Mouse (Mus musculus) lung, embryonic 15.5 days (tissue): ENCODE measurements around the gene Cask. TPM values are rescaled to one million over a fixed set of nuclear protein-coding genes. Genes with fewer than 3 reads are reported as not detected.

Experiments
- ATAC-seq: fragments of 200-750 bp; cut with Nextera tagmentation; 2 replicates; pipeline ENCODE4 v1.8.0; 2017; ENCODE audit warnings: moderate number of reproducible peaks, borderline replicate concordance; ENCODE audit not compliant: low FRiP score, low TSS enrichment; ENCODE audit errors: extremely low read depth
- H3K27ac ChIP-seq: fragments of 300-500 bp; sonication (generic); 2 replicates; pipeline ENCODE4 v1.5.1; 2015; ENCODE audit warnings: moderate library complexity, mild to moderate bottlenecking, inconsistent platforms
- H3K27me3 ChIP-seq: fragments of 300-500 bp; sonication (generic); 2 replicates; pipeline ENCODE4 v1.6.1; 2015; ENCODE audit warnings: inconsistent platforms
- H3K36me3 ChIP-seq: fragments of 300-500 bp; sonication (generic); 2 replicates; pipeline ENCODE4 v1.6.1; 2015; ENCODE audit warnings: inconsistent platforms
- H3K4me1 ChIP-seq: fragments of 300-500 bp; sonication (generic); 2 replicates; pipeline ENCODE4 v1.6.1; 2015; ENCODE audit warnings: inconsistent platforms
- H3K4me2 ChIP-seq: fragments of 300-500 bp; sonication (generic); 2 replicates; pipeline ENCODE4 v1.6.1; 2015; ENCODE audit warnings: inconsistent platforms, mild to moderate bottlenecking, moderate library complexity
- H3K4me3 ChIP-seq: fragments of 300-500 bp; sonication (generic); 2 replicates; pipeline ENCODE4 v1.5.1; 2015; ENCODE audit warnings: mild to moderate bottlenecking, inconsistent platforms
- H3K9ac ChIP-seq: fragments of 300-500 bp; sonication (generic); 2 replicates; pipeline ENCODE4 v1.6.1; 2015; ENCODE audit warnings: inconsistent platforms
- H3K9me3 ChIP-seq: fragments of 300-500 bp; sonication (generic); 2 replicates; pipeline ENCODE4 v1.6.1; 2016; ENCODE audit warnings: inconsistent platforms
- WGBS: fragments of 180-500 bp; shearing (Covaris S2); methylation state at CpG from one replicate; pipeline ENCODE4 v1.1.7; 2015; 5-methylcytosine and 5-hydroxymethylcytosine counted together
- polyA plus RNA-seq: library from polyadenylated mRNA; unstranded; fragments of >200 nt; fragmentation: Nextera tagmentation; extraction: Ambion mirVana; gene quantifications from 2 replicates; pipeline ENCODE4 v1.2.1, GENCODE M21; 2015

Cask gene
- polyA plus RNA-seq, 1 experiment from 2014 or later = 11.6 TPM

GRCm38 (mm10) chrX:13504389-13504788 is 346.8 kb downstream of the Cask start:
- H3K27ac ChIP-seq = no peak overlapping the region
- no peaks in the 10 kb centered on the region for H3K36me3 ChIP-seq
- H3K4me1 ChIP-seq = no peaks in the 10 kb centered on the region
- no peaks in the 10 kb centered on the region; the same call in 1 of the 2 replicates for H3K27me3 ChIP-seq
- no peak overlapping the region for H3K4me2 ChIP-seq
- H3K9ac ChIP-seq = no peak overlapping the region
- H3K4me3 ChIP-seq = no peak overlapping the region
- no peaks in the 10 kb centered on the region for H3K9me3 ChIP-seq
- no peak for ATAC-seq
- 86% methylated on average over 7 of the region's 7 CpGs for WGBS

- no peaks in the 10 kb centered on the region for H3K36me3 ChIP-seq
- no peak overlapping the region for H3K4me2 ChIP-seq
- no peaks in the 10 kb centered on the region for H3K9me3 ChIP-seq
- no peak overlapping the region for H3K9ac ChIP-seq
- no peak for ATAC-seq
- no peak overlapping the region for H3K4me3 ChIP-seq
- no peaks in the 10 kb centered on the region for H3K4me1 ChIP-seq
- no peaks in the 10 kb centered on the region; the same call in none of the 2 replicates for H3K27me3 ChIP-seq
- H3K27ac ChIP-seq = no peak overlapping the region
- 53% methylated on average over 7 of the region's 7 CpGs for WGBS
Measured at GRCm38 (mm10) chrX:13502862-13503375, 348.2 kb downstream of the Cask start.

- ATAC-seq = no peak
- Histone ChIP-seq H3K9ac (no peak overlapping the region), H3K4me1 (no peaks in the 10 kb centered on the region), H3K4me2 (no peak overlapping the region), H3K36me3 (no peaks in the 10 kb centered on the region), H3K4me3 (no peak overlapping the region), H3K9me3 (no peaks in the 10 kb centered on the region), H3K27me3 (no peaks in the 10 kb centered on the region; the same call in none of the 2 replicates), H3K27ac (no peak overlapping the region)
- 74% methylated on average over 4 of the region's 4 CpGs for WGBS
Measured at GRCm38 (mm10) chrX:13500284-13500683, 350.9 kb downstream of the Cask start.

- Histone ChIP-seq H3K4me1 (no peaks in the 10 kb centered on the region), H3K27ac (no peak overlapping the region), H3K36me3 (no peaks in the 10 kb centered on the region), H3K4me3 (no peak overlapping the region), H3K9ac (no peak overlapping the region), H3K4me2 (no peak overlapping the region), H3K9me3 (no peaks in the 10 kb centered on the region), H3K27me3 (peaks cover 3% of the 10 kb centered on the region; the same call in 1 of the 2 replicates)
- ATAC-seq = no peak
- WGBS = 71% methylated on average over 8 of the region's 8 CpGs
Measured at GRCm38 (mm10) chrX:13494892-13495703, 356.1 kb downstream of the Cask start.

GRCm38 (mm10) chrX:13492922-13493321 is 358.2 kb downstream of the Cask start:
- Histone ChIP-seq H3K4me2 (no peak overlapping the region), H3K9me3 (no peaks in the 10 kb centered on the region), H3K4me1 (no peaks in the 10 kb centered on the region), H3K27ac (no peak overlapping the region), H3K27me3 (peaks cover 3% of the 10 kb centered on the region; the same call in 1 of the 2 replicates), H3K4me3 (no peak overlapping the region), H3K36me3 (no peaks in the 10 kb centered on the region), H3K9ac (no peak overlapping the region)
- ATAC-seq = no peak

- Histone ChIP-seq H3K9me3 (no peaks in the 10 kb centered on the region), H3K9ac (no peak overlapping the region), H3K4me2 (no peak overlapping the region), H3K4me1 (no peaks in the 10 kb centered on the region), H3K27me3 (peaks cover 8% of the 10 kb centered on the region; the same call in 1 of the 2 replicates), H3K36me3 (no peaks in the 10 kb centered on the region), H3K4me3 (no peak overlapping the region), H3K27ac (no peak overlapping the region)
- WGBS = 44% methylated on average over 3 of the region's 3 CpGs
- peak; percentile 76 for ATAC-seq
Measured at GRCm38 (mm10) chrX:13490941-13491340, 360.2 kb downstream of the Cask start.

GRCm38 (mm10) chrX:13489761-13490160 is 361.4 kb downstream of the Cask start:
- 79% methylated on average over 1 of the region's 1 CpGs for WGBS
- no peak overlapping the region for H3K27ac ChIP-seq
- no peak overlapping the region for H3K4me2 ChIP-seq
- no peak overlapping the region for H3K4me3 ChIP-seq
- H3K27me3 ChIP-seq = peaks cover 8% of the 10 kb centered on the region; the same call in 1 of the 2 replicates
- no peaks in the 10 kb centered on the region for H3K9me3 ChIP-seq
- H3K9ac ChIP-seq = no peak overlapping the region
- ATAC-seq = no peak
- H3K4me1 ChIP-seq = no peaks in the 10 kb centered on the region
- no peaks in the 10 kb centered on the region for H3K36me3 ChIP-seq

- H3K36me3 ChIP-seq = no peaks in the 10 kb centered on the region
- WGBS = 74% methylated on average over 3 of the region's 3 CpGs
- H3K27me3 ChIP-seq = peaks cover 8% of the 10 kb centered on the region; the same call in 1 of the 2 replicates
- H3K27ac ChIP-seq = no peak overlapping the region
- ATAC-seq = no peak
- no peak overlapping the region for H3K4me2 ChIP-seq
- no peaks in the 10 kb centered on the region for H3K9me3 ChIP-seq
- H3K4me3 ChIP-seq = no peak overlapping the region
- no peaks in the 10 kb centered on the region for H3K4me1 ChIP-seq
- H3K9ac ChIP-seq = no peak overlapping the region
Measured at GRCm38 (mm10) chrX:13489001-13489400, 362.2 kb downstream of the Cask start.

GRCm38 (mm10) chrX:13484447-13484846 is 366.7 kb downstream of the Cask start:
- no peak overlapping the region for H3K4me2 ChIP-seq
- H3K27me3 ChIP-seq = peaks cover 8% of the 10 kb centered on the region; the same call in 1 of the 2 replicates
- no peak overlapping the region for H3K4me3 ChIP-seq
- H3K9ac ChIP-seq = no peak overlapping the region
- no peaks in the 10 kb centered on the region for H3K4me1 ChIP-seq
- H3K27ac ChIP-seq = no peak overlapping the region
- H3K9me3 ChIP-seq = no peaks in the 10 kb centered on the region
- no peak for ATAC-seq
- no peaks in the 10 kb centered on the region for H3K36me3 ChIP-seq

- Histone ChIP-seq H3K4me2 (no peak overlapping the region), H3K27ac (no peak overlapping the region), H3K4me1 (no peaks in the 10 kb centered on the region), H3K27me3 (peaks cover 11% of the 10 kb centered on the region; the same call in 1 of the 2 replicates), H3K36me3 (no peaks in the 10 kb centered on the region), H3K9me3 (no peaks in the 10 kb centered on the region), H3K4me3 (no peak overlapping the region), H3K9ac (no peak overlapping the region)
- 39% methylated on average over 1 of the region's 1 CpGs for WGBS
- ATAC-seq = no peak
Measured at GRCm38 (mm10) chrX:13482576-13482975, 368.6 kb downstream of the Cask start.

- no peak for ATAC-seq
Measured at GRCm38 (mm10) chrX:13479570-13479969, 371.6 kb downstream of the Cask start.

GRCm38 (mm10) chrX:13478298-13478697 is 372.9 kb downstream of the Cask start:
- H3K9me3 ChIP-seq = no peaks in the 10 kb centered on the region
- H3K9ac ChIP-seq = no peak overlapping the region
- no peaks in the 10 kb centered on the region for H3K36me3 ChIP-seq
- no peak overlapping the region for H3K4me2 ChIP-seq
- H3K4me3 ChIP-seq = no peak overlapping the region
- WGBS = 43% methylated on average over 5 of the region's 5 CpGs
- no peak for ATAC-seq
- peaks cover 7% of the 10 kb centered on the region; the same call in 1 of the 2 replicates for H3K27me3 ChIP-seq
- no peak overlapping the region for H3K27ac ChIP-seq
- no peaks in the 10 kb centered on the region for H3K4me1 ChIP-seq

More at GRCm38 (mm10) chrX:13479570-13479969, 371.6 kb downstream of the Cask start:
- Histone ChIP-seq H3K9me3 (no peaks in the 10 kb centered on the region), H3K27ac (no peak overlapping the region), H3K4me1 (no peaks in the 10 kb centered on the region), H3K4me2 (no peak overlapping the region), H3K4me3 (no peak overlapping the region), H3K9ac (no peak overlapping the region), H3K36me3 (no peaks in the 10 kb centered on the region), H3K27me3 (peaks cover 7% of the 10 kb centered on the region; the same call in 1 of the 2 replicates)
